Mouse (Mus musculus): ENCODE measurements around the gene Gemin2. TPM values are rescaled to one million over a fixed set of nuclear protein-coding genes. Genes with fewer than 3 reads are reported as not detected.
"Not testable (repeated sequence)": the region's sequence is repeated elsewhere in the genome, so short reads cannot be mapped to it uniquely, and the experiment has no call there.

The Gemin2 gene
- polyA plus RNA-seq, 1 experiment from 2014 or later, result 37.6 TPM

- 65% methylated on average over 5 of the region's 5 CpGs for WGBS
Observed at GRCm38 (mm10) chr12:59032101-59032500, 18.9 kb downstream of the Gemin2 start.

GRCm38 (mm10) chr12:59039162-59039970, 26.2 kb downstream of the Gemin2 start:
- 66% methylated on average over 10 of the region's 10 CpGs for WGBS
- H3K27ac ChIP-seq, result no peak overlapping the region
- no peaks in the 10 kb centered on the region for H3K27me3 ChIP-seq
- no peak overlapping the region for H3K4me3 ChIP-seq
- H3K4me1 ChIP-seq, result no peaks in the 10 kb centered on the region
- H3K9ac ChIP-seq, result no peak overlapping the region
- no peak for ATAC-seq (ENCODE audit: low FRiP score, low read depth)
- peak overlapping the region; percentile 31; the same call in 1 of the 2 replicates for H3K4me2 ChIP-seq (replicated peaks)
- H3K9me3 ChIP-seq, result 0 out of 2 replicates have a peak, but pooled peaks cover 5% of the 10 kb centered on the region
- H3K36me3 ChIP-seq, result peaks cover 33% of the 10 kb centered on the region

More at GRCm38 (mm10) chr12:59032101-59032500, 18.9 kb downstream of the Gemin2 start:
- no peaks in the 10 kb centered on the region for H3K9me3 ChIP-seq
- H3K9ac ChIP-seq, result no peak overlapping the region
- no peak for ATAC-seq (ENCODE audit: low FRiP score, low read depth)
- H3K4me1 ChIP-seq, result no peaks in the 10 kb centered on the region
- no peaks in the 10 kb centered on the region for H3K27me3 ChIP-seq
- H3K4me2 ChIP-seq (replicated peaks), result no peak overlapping the region
- H3K36me3 ChIP-seq, result peaks cover 16% of the 10 kb centered on the region
- H3K27ac ChIP-seq, result no peak overlapping the region
- H3K4me3 ChIP-seq, result no peak overlapping the region

- peak; percentile 84 for ATAC-seq (ENCODE audit: low FRiP score, low read depth)
- H3K4me2 ChIP-seq (replicated peaks), result peak overlapping the region; percentile 31; the same call in 1 of the 2 replicates
- H3K9me3 ChIP-seq, result 0 out of 2 replicates have a peak, but pooled peaks cover 5% of the 10 kb centered on the region
- peak overlapping the region; percentile 3; the same call in 1 of the 2 replicates for H3K4me3 ChIP-seq
- no peak overlapping the region for H3K9ac ChIP-seq
- 3% methylated on average over 23 of the region's 23 CpGs for WGBS
- H3K27me3 ChIP-seq, result no peaks in the 10 kb centered on the region
- H3K36me3 ChIP-seq, result peaks cover 38% of the 10 kb centered on the region
- H3K27ac ChIP-seq, result peak overlapping the region; percentile 44; the same call in 1 of the 2 replicates
- H3K4me1 ChIP-seq, result no peaks in the 10 kb centered on the region
Observed at GRCm38 (mm10) chr12:59039971-59040844, 27.0 kb downstream of the Gemin2 start.

- WGBS, result 20% methylated on average over 7 of the region's 7 CpGs
- Histone ChIP-seq H3K4me3 (no peak overlapping the region), H3K4me1 (no peaks in the 10 kb centered on the region), H3K9me3 (0 out of 2 replicates have a peak, but pooled peaks cover 5% of the 10 kb centered on the region), H3K27ac (peak overlapping the region; percentile 44; the same call in 1 of the 2 replicates), H3K36me3 (peaks cover 44% of the 10 kb centered on the region), H3K4me2 (replicated peaks) (no peak overlapping the region), H3K9ac (no peak overlapping the region), H3K27me3 (no peaks in the 10 kb centered on the region)
- peak; percentile 31; the same call in 1 of the 2 replicates for ATAC-seq (ENCODE audit: low FRiP score, low read depth)
Observed at GRCm38 (mm10) chr12:59040851-59041250, 27.7 kb downstream of the Gemin2 start.

- 93% methylated on average over 3 of the region's 3 CpGs for WGBS
- no peak overlapping the region for H3K27ac ChIP-seq
Observed at GRCm38 (mm10) chr12:59052470-59052869, 39.3 kb downstream of the Gemin2 start.

GRCm38 (mm10) chr12:59053166-59053565, 40.0 kb downstream of the Gemin2 start:
- ATAC-seq (ENCODE audit: low FRiP score, low read depth), result no peak
- Histone ChIP-seq H3K36me3 (peaks cover 57% of the 10 kb centered on the region), H3K9ac (no peak overlapping the region), H3K27ac (no peak overlapping the region), H3K4me2 (replicated peaks) (no peak overlapping the region), H3K9me3 (no peaks in the 10 kb centered on the region), H3K27me3 (no peaks in the 10 kb centered on the region), H3K4me1 (no peaks in the 10 kb centered on the region), H3K4me3 (no peak overlapping the region)
- WGBS, result 96% methylated on average over 5 of the region's 5 CpGs

More at GRCm38 (mm10) chr12:59052470-59052869, 39.3 kb downstream of the Gemin2 start:
- no peak for ATAC-seq (ENCODE audit: low FRiP score, low read depth)
- H3K4me3 ChIP-seq, result no peak overlapping the region
- no peaks in the 10 kb centered on the region for H3K4me1 ChIP-seq
- H3K9me3 ChIP-seq, result no peaks in the 10 kb centered on the region
- H3K27me3 ChIP-seq, result no peaks in the 10 kb centered on the region
- H3K9ac ChIP-seq, result no peak overlapping the region
- H3K36me3 ChIP-seq, result peaks cover 57% of the 10 kb centered on the region
- no peak overlapping the region for H3K4me2 ChIP-seq (replicated peaks)

GRCm38 (mm10) chr12:59053976-59054375, 40.8 kb downstream of the Gemin2 start:
- no peak overlapping the region for H3K4me3 ChIP-seq
- no peaks in the 10 kb centered on the region for H3K9me3 ChIP-seq
- H3K27ac ChIP-seq, result no peak overlapping the region
- no peak overlapping the region for H3K9ac ChIP-seq
- H3K27me3 ChIP-seq, result no peaks in the 10 kb centered on the region
- ATAC-seq (ENCODE audit: low FRiP score, low read depth), result no peak
- no peaks in the 10 kb centered on the region for H3K4me1 ChIP-seq
- H3K4me2 ChIP-seq (replicated peaks), result no peak overlapping the region
- peaks cover 54% of the 10 kb centered on the region for H3K36me3 ChIP-seq

- Histone ChIP-seq H3K4me3 (no peak overlapping the region), H3K4me2 (replicated peaks) (no peak overlapping the region), H3K4me1 (peaks cover 13% of the 10 kb centered on the region), H3K9ac (no peak overlapping the region), H3K27me3 (no peaks in the 10 kb centered on the region), H3K9me3 (no peaks in the 10 kb centered on the region), H3K36me3 (peaks cover 49% of the 10 kb centered on the region), H3K27ac (no peak overlapping the region)
- no peak for ATAC-seq (ENCODE audit: low FRiP score, low read depth)
- WGBS, result 87% methylated on average over 4 of the region's 4 CpGs
Observed at GRCm38 (mm10) chr12:59055196-59055850, 42.1 kb downstream of the Gemin2 start.

- peaks cover 49% of the 10 kb centered on the region for H3K36me3 ChIP-seq
- 98% methylated on average over 11 of the region's 11 CpGs for WGBS
- no peak for ATAC-seq (ENCODE audit: low FRiP score, low read depth)
Observed at GRCm38 (mm10) chr12:59056222-59056621, 43.0 kb downstream of the Gemin2 start.

GRCm38 (mm10) chr12:59058242-59058641, 45.0 kb downstream of the Gemin2 start:
- 80% methylated on average over 5 of the region's 5 CpGs for WGBS
- H3K9me3 ChIP-seq; H3K27ac ChIP-seq; H3K27me3 ChIP-seq; H3K4me2 ChIP-seq (replicated peaks); H3K9ac ChIP-seq; ATAC-seq (ENCODE audit: low FRiP score, low read depth); H3K4me3 ChIP-seq: not testable (repeated sequence)
- peaks cover 38% of the 10 kb centered on the region for H3K36me3 ChIP-seq
- H3K4me1 ChIP-seq, result peaks cover 14% of the 10 kb centered on the region

More at GRCm38 (mm10) chr12:59056222-59056621, 43.0 kb downstream of the Gemin2 start:
- H3K4me2 ChIP-seq (replicated peaks), result no peak overlapping the region
- no peak overlapping the region for H3K27ac ChIP-seq
- H3K27me3 ChIP-seq, result no peaks in the 10 kb centered on the region
- no peaks in the 10 kb centered on the region for H3K9me3 ChIP-seq
- peaks cover 14% of the 10 kb centered on the region for H3K4me1 ChIP-seq
- no peak overlapping the region for H3K9ac ChIP-seq
- H3K4me3 ChIP-seq, result no peak overlapping the region

GRCm38 (mm10) chr12:59060322-59060721, 47.1 kb downstream of the Gemin2 start:
- Histone ChIP-seq H3K4me3 (peak overlapping the region; percentile 78), H3K9me3 (no peaks in the 10 kb centered on the region), H3K27me3 (no peaks in the 10 kb centered on the region), H3K4me1 (peaks cover 14% of the 10 kb centered on the region), H3K27ac (peak overlapping the region; percentile 91), H3K4me2 (replicated peaks) (peak overlapping the region; percentile 79), H3K36me3 (peaks cover 30% of the 10 kb centered on the region), H3K9ac (peak overlapping the region; percentile 91)
- WGBS, result 60% methylated on average over 4 of the region's 4 CpGs
- no peak for ATAC-seq (ENCODE audit: low FRiP score, low read depth)

Measured in limb, embryonic 13.5 days (tissue).